Mouse (Mus musculus): ENCODE measurements around the gene P4ha3.
A peak's percentile ranks its signal among the peaks of the same experiment; 100 is the strongest.
"Not testable (repeated sequence)": the region's sequence is repeated elsewhere in the genome, so short reads cannot be mapped to it uniquely, and the experiment has no call there.

The P4ha3 gene

GRCm38 (mm10) chr7:100285383-100285782 lies at the start of gene P4ha3:
Gene P4ha3, plus strand, starts transcription at chr7:100285520.
- DNase-seq (ENCODE audit: low spot score), result peak; percentile 40

- DNase-seq (ENCODE audit: low spot score), result no peak
These were observed 47.0 kb upstream of the P4ha3 start for GRCm38 (mm10) chr7:100238271-100238670.

GRCm38 (mm10) chr7:100240601-100241000 lies 44.7 kb upstream of the P4ha3 start:
- DNase-seq (ENCODE audit: low spot score), result no peak

GRCm38 (mm10) chr7:100243007-100243406 lies 42.3 kb upstream of the P4ha3 start:
- DNase-seq (ENCODE audit: low spot score), result no peak

GRCm38 (mm10) chr7:100244225-100244624 lies 41.1 kb upstream of the P4ha3 start:
- no peak for DNase-seq (ENCODE audit: low spot score)

- no peak for DNase-seq (ENCODE audit: low spot score)
These were observed 40.1 kb upstream of the P4ha3 start for GRCm38 (mm10) chr7:100245176-100245575.

GRCm38 (mm10) chr7:100250667-100251066 lies 34.7 kb upstream of the P4ha3 start:
- DNase-seq (ENCODE audit: low spot score), result no peak

- DNase-seq (ENCODE audit: low spot score), result no peak
These were observed 23.0 kb upstream of the P4ha3 start for GRCm38 (mm10) chr7:100262350-100262749.

GRCm38 (mm10) chr7:100264934-100265333 lies 20.4 kb upstream of the P4ha3 start:
- DNase-seq (ENCODE audit: low spot score), result not testable (repeated sequence)

- no peak for DNase-seq (ENCODE audit: low spot score)
These were observed 13.0 kb upstream of the P4ha3 start for GRCm38 (mm10) chr7:100272369-100272768.

GRCm38 (mm10) chr7:100274507-100274906 lies 10.8 kb upstream of the P4ha3 start:
- DNase-seq (ENCODE audit: low spot score), result no peak

GRCm38 (mm10) chr7:100276397-100276796 lies 8.9 kb upstream of the P4ha3 start:
- DNase-seq (ENCODE audit: low spot score), result no peak

GRCm38 (mm10) chr7:100279803-100280202 lies 5.5 kb upstream of the P4ha3 start:
- no peak for DNase-seq (ENCODE audit: low spot score)

- DNase-seq (ENCODE audit: low spot score), result no peak
These were observed 3.7 kb upstream of the P4ha3 start for GRCm38 (mm10) chr7:100281596-100281995.

GRCm38 (mm10) chr7:100283298-100283697 lies 2.0 kb upstream of the P4ha3 start:
- no peak for DNase-seq (ENCODE audit: low spot score)

- DNase-seq (ENCODE audit: low spot score), result peak; percentile 80
These were observed 2.6 kb downstream of the P4ha3 start for GRCm38 (mm10) chr7:100287748-100288578.

- DNase-seq (ENCODE audit: low spot score), result peak; percentile 13
These were observed 3.3 kb downstream of the P4ha3 start for GRCm38 (mm10) chr7:100288622-100289021.

GRCm38 (mm10) chr7:100293546-100293945 lies 8.2 kb downstream of the P4ha3 start:
- DNase-seq (ENCODE audit: low spot score), result no peak

GRCm38 (mm10) chr7:100295745-100296144 lies 10.4 kb downstream of the P4ha3 start:
- DNase-seq (ENCODE audit: low spot score), result no peak

- DNase-seq (ENCODE audit: low spot score), result no peak
These were observed 11.4 kb downstream of the P4ha3 start for GRCm38 (mm10) chr7:100296699-100297098.

- DNase-seq (ENCODE audit: low spot score), result no peak
These were observed 13.7 kb downstream of the P4ha3 start for GRCm38 (mm10) chr7:100298861-100299510.

- DNase-seq (ENCODE audit: low spot score), result no peak
These were observed 16.1 kb downstream of the P4ha3 start for GRCm38 (mm10) chr7:100301390-100301789.

- peak; percentile 29 for DNase-seq (ENCODE audit: low spot score)
These were observed 17.0 kb downstream of the P4ha3 start for GRCm38 (mm10) chr7:100302316-100302715.
